Mouse (Mus musculus): ENCODE data around the gene Cacna1e. TPM values are rescaled to one million over a fixed set of nuclear protein-coding genes. Genes with fewer than 3 reads are reported as not detected.

Cacna1e gene
- polyA plus RNA-seq, 1 experiment: 53.6 TPM

- no peak overlapping the region; the same call in 1 of the 2 replicates for H3K27ac ChIP-seq (ENCODE audit: insufficient read depth, low read length)
- peaks cover 10% of the 10 kb centered on the region for H3K4me1 ChIP-seq (ENCODE audit: control insufficient read depth, insufficient read depth, low read length)
- no peak for TF ChIP-seq POLR2A (IDR thresholded peaks at IDR 0.05; ENCODE audit: extremely low read depth, insufficient read depth, low read length)
- TF ChIP-seq CTCF (IDR thresholded peaks at IDR 0.05; ENCODE audit: extremely low read depth, insufficient read depth, low read length): no peak
- H3K4me3 ChIP-seq (ENCODE audit: insufficient read depth, low read length): no peak overlapping the region
Observed at GRCm38 (mm10) chr1:154529666-154530065, 354.6 kb downstream of the Cacna1e start.

GRCm38 (mm10) chr1:154528803-154529202 is 355.5 kb downstream of the Cacna1e start:
- Histone ChIP-seq H3K4me3 (ENCODE audit: insufficient read depth, low read length) (no peak overlapping the region), H3K4me1 (ENCODE audit: control insufficient read depth, insufficient read depth, low read length) (peaks cover 9% of the 10 kb centered on the region), H3K27ac (ENCODE audit: insufficient read depth, low read length) (no peak overlapping the region)
- TF ChIP-seq POLR2A (IDR thresholded peaks at IDR 0.05; ENCODE audit: extremely low read depth, insufficient read depth, low read length) (no peak), CTCF (IDR thresholded peaks at IDR 0.05; ENCODE audit: extremely low read depth, insufficient read depth, low read length) (no peak)

- H3K4me3 ChIP-seq (ENCODE audit: insufficient read depth, low read length): no peak overlapping the region
- no peaks in the 10 kb centered on the region for H3K4me1 ChIP-seq (ENCODE audit: control insufficient read depth, insufficient read depth, low read length)
- H3K27ac ChIP-seq (ENCODE audit: insufficient read depth, low read length): no peak overlapping the region
- no peak for TF ChIP-seq POLR2A (IDR thresholded peaks at IDR 0.05; ENCODE audit: extremely low read depth, insufficient read depth, low read length)
- no peak for TF ChIP-seq CTCF (IDR thresholded peaks at IDR 0.05; ENCODE audit: extremely low read depth, insufficient read depth, low read length)
Observed at GRCm38 (mm10) chr1:154520715-154521114, 363.6 kb downstream of the Cacna1e start.

- TF ChIP-seq POLR2A (IDR thresholded peaks at IDR 0.05; ENCODE audit: extremely low read depth, insufficient read depth, low read length) (no peak), CTCF (IDR thresholded peaks at IDR 0.05; ENCODE audit: extremely low read depth, insufficient read depth, low read length) (no peak)
- Histone ChIP-seq H3K4me1 (ENCODE audit: control insufficient read depth, insufficient read depth, low read length) (no peaks in the 10 kb centered on the region), H3K27ac (ENCODE audit: insufficient read depth, low read length) (no peak overlapping the region), H3K4me3 (ENCODE audit: insufficient read depth, low read length) (no peak overlapping the region)
Observed at GRCm38 (mm10) chr1:154515350-154515749, 369.0 kb downstream of the Cacna1e start.

GRCm38 (mm10) chr1:154511736-154512135 is 372.6 kb downstream of the Cacna1e start:
- TF ChIP-seq CTCF (IDR thresholded peaks at IDR 0.05; ENCODE audit: extremely low read depth, insufficient read depth, low read length) (no peak), POLR2A (IDR thresholded peaks at IDR 0.05; ENCODE audit: extremely low read depth, insufficient read depth, low read length) (no peak)
- H3K4me3 ChIP-seq (ENCODE audit: insufficient read depth, low read length): no peak overlapping the region
- no peak overlapping the region for H3K27ac ChIP-seq (ENCODE audit: insufficient read depth, low read length)
- H3K4me1 ChIP-seq (ENCODE audit: control insufficient read depth, insufficient read depth, low read length): no peaks in the 10 kb centered on the region

GRCm38 (mm10) chr1:154504005-154504404 is 380.3 kb downstream of the Cacna1e start:
- H3K27ac ChIP-seq (ENCODE audit: insufficient read depth, low read length): no peak overlapping the region
- H3K4me3 ChIP-seq (ENCODE audit: insufficient read depth, low read length): no peak overlapping the region
- H3K4me1 ChIP-seq (ENCODE audit: control insufficient read depth, insufficient read depth, low read length): peaks cover 6% of the 10 kb centered on the region; the same call in 1 of the 2 replicates
- TF ChIP-seq POLR2A (IDR thresholded peaks at IDR 0.05; ENCODE audit: extremely low read depth, insufficient read depth, low read length): no peak
- TF ChIP-seq CTCF (IDR thresholded peaks at IDR 0.05; ENCODE audit: extremely low read depth, insufficient read depth, low read length): no peak

GRCm38 (mm10) chr1:154500869-154501268 is 383.4 kb downstream of the Cacna1e start:
- Histone ChIP-seq H3K4me3 (ENCODE audit: insufficient read depth, low read length) (no peak overlapping the region), H3K27ac (ENCODE audit: insufficient read depth, low read length) (no peak overlapping the region), H3K4me1 (ENCODE audit: control insufficient read depth, insufficient read depth, low read length) (peaks cover 11% of the 10 kb centered on the region)
- TF ChIP-seq CTCF (IDR thresholded peaks at IDR 0.05; ENCODE audit: extremely low read depth, insufficient read depth, low read length) (no peak), POLR2A (IDR thresholded peaks at IDR 0.05; ENCODE audit: extremely low read depth, insufficient read depth, low read length) (no peak)

- no peak overlapping the region for H3K27ac ChIP-seq (ENCODE audit: insufficient read depth, low read length)
Observed at GRCm38 (mm10) chr1:154500187-154500866, 384.0 kb downstream of the Cacna1e start.

GRCm38 (mm10) chr1:154498821-154499220 is 385.5 kb downstream of the Cacna1e start:
- Histone ChIP-seq H3K4me3 (ENCODE audit: insufficient read depth, low read length) (no peak overlapping the region), H3K4me1 (ENCODE audit: control insufficient read depth, insufficient read depth, low read length) (peaks cover 12% of the 10 kb centered on the region), H3K27ac (ENCODE audit: insufficient read depth, low read length) (no peak overlapping the region)
- TF ChIP-seq CTCF (IDR thresholded peaks at IDR 0.05; ENCODE audit: extremely low read depth, insufficient read depth, low read length) (no peak), POLR2A (IDR thresholded peaks at IDR 0.05; ENCODE audit: extremely low read depth, insufficient read depth, low read length) (no peak)

More at GRCm38 (mm10) chr1:154500187-154500866, 384.0 kb downstream of the Cacna1e start:
- H3K4me3 ChIP-seq (ENCODE audit: insufficient read depth, low read length): no peak overlapping the region
- H3K4me1 ChIP-seq (ENCODE audit: control insufficient read depth, insufficient read depth, low read length): peaks cover 12% of the 10 kb centered on the region
- TF ChIP-seq POLR2A (IDR thresholded peaks at IDR 0.05; ENCODE audit: extremely low read depth, insufficient read depth, low read length): no peak
- no peak for TF ChIP-seq CTCF (IDR thresholded peaks at IDR 0.05; ENCODE audit: extremely low read depth, insufficient read depth, low read length)

GRCm38 (mm10) chr1:154491071-154491470 is 393.2 kb downstream of the Cacna1e start:
- H3K4me1 ChIP-seq (ENCODE audit: control insufficient read depth, insufficient read depth, low read length): peaks cover 3% of the 10 kb centered on the region; the same call in 1 of the 2 replicates
- TF ChIP-seq CTCF (IDR thresholded peaks at IDR 0.05; ENCODE audit: extremely low read depth, insufficient read depth, low read length) (no peak), POLR2A (IDR thresholded peaks at IDR 0.05; ENCODE audit: extremely low read depth, insufficient read depth, low read length) (no peak)

More at GRCm38 (mm10) chr1:154491071-154491470, 393.2 kb downstream of the Cacna1e start:
- no peak overlapping the region for H3K27ac ChIP-seq (ENCODE audit: insufficient read depth, low read length)
- no peak overlapping the region for H3K4me3 ChIP-seq (ENCODE audit: insufficient read depth, low read length)
